Mouse (Mus musculus) frontal cortex, postnatal 36 days (tissue): ENCODE results near the gene Eva1b.

ENCODE experiments used
- DNase-seq, 2 experiments: peaks; one replicate each; pipeline ENCODE4 v3.0.0; 2022; ENCODE audit warnings: low spot score in 2 of 2

Eva1b gene

GRCm38 (mm10) chr4:126147533-126148160, at the start of gene Eva1b:
Eva1b (plus strand) TSS chr4:126147744.
- DNase-seq = no peak

GRCm38 (mm10) chr4:126099365-126099764, 48.2 kb upstream of the Eva1b start:
- DNase-seq = no peak

- no peak for DNase-seq
Observed at GRCm38 (mm10) chr4:126100764-126101163, 46.8 kb upstream of the Eva1b start.

GRCm38 (mm10) chr4:126102061-126102841, 45.3 kb upstream of the Eva1b start:
- peak; percentile 60 to 66 for DNase-seq

GRCm38 (mm10) chr4:126103057-126103581, 44.4 kb upstream of the Eva1b start:
- DNase-seq = peak; percentile 85 to 87

- DNase-seq = peak; percentile 91 to 95
Observed at GRCm38 (mm10) chr4:126103590-126104068, 43.9 kb upstream of the Eva1b start, which contains the start of gene Stk40. Stk40 (plus strand) TSS chr4:126103957.

GRCm38 (mm10) chr4:126104261-126105075, 43.1 kb upstream of the Eva1b start:
- DNase-seq = peak in 1 of 2 experiments; percentile 42

- no peak for DNase-seq
Observed at GRCm38 (mm10) chr4:126105131-126105783, 42.3 kb upstream of the Eva1b start.

GRCm38 (mm10) chr4:126108061-126108740, 39.3 kb upstream of the Eva1b start:
- no peak for DNase-seq

GRCm38 (mm10) chr4:126109613-126110373, 37.8 kb upstream of the Eva1b start:
- no peak for DNase-seq

GRCm38 (mm10) chr4:126110374-126111152, 37.0 kb upstream of the Eva1b start:
- DNase-seq = peak; percentile 83 to 84

- no peak for DNase-seq
Observed at GRCm38 (mm10) chr4:126111153-126111549, 36.4 kb upstream of the Eva1b start.

GRCm38 (mm10) chr4:126113243-126113642, 34.3 kb upstream of the Eva1b start:
- DNase-seq = no peak

- no peak for DNase-seq
Observed at GRCm38 (mm10) chr4:126113943-126114342, 33.6 kb upstream of the Eva1b start.

GRCm38 (mm10) chr4:126115411-126115810, 32.1 kb upstream of the Eva1b start:
- no peak for DNase-seq

GRCm38 (mm10) chr4:126115871-126116521, 31.5 kb upstream of the Eva1b start:
- no peak for DNase-seq

GRCm38 (mm10) chr4:126117116-126117515, 30.4 kb upstream of the Eva1b start:
- no peak for DNase-seq

- DNase-seq = peak; percentile 78 to 86
Observed at GRCm38 (mm10) chr4:126118651-126119050, 28.9 kb upstream of the Eva1b start.

- DNase-seq = no peak
Observed at GRCm38 (mm10) chr4:126119051-126119450, 28.5 kb upstream of the Eva1b start.
